Mouse (Mus musculus) heart, adult 2 months (tissue): Measurements from ENCODE around the gene Fundc2.

ENCODE experiments used
- CTCF ChIP-seq: fragments of 200-600 bp; IDR thresholded peaks from 2 replicates; pipeline ENCODE4 v1.8.1; 2022; ENCODE audit warnings: antibody characterized with exemption, mild to moderate bottlenecking, moderate library complexity
- EP300 ChIP-seq: fragments of 200-500 bp; IDR thresholded peaks from 2 replicates; pipeline ENCODE4 v1.6.1; 2011; ENCODE audit warnings: low read depth, low read length, control low read depth; ENCODE audit not compliant: insufficient read depth

DNA sequence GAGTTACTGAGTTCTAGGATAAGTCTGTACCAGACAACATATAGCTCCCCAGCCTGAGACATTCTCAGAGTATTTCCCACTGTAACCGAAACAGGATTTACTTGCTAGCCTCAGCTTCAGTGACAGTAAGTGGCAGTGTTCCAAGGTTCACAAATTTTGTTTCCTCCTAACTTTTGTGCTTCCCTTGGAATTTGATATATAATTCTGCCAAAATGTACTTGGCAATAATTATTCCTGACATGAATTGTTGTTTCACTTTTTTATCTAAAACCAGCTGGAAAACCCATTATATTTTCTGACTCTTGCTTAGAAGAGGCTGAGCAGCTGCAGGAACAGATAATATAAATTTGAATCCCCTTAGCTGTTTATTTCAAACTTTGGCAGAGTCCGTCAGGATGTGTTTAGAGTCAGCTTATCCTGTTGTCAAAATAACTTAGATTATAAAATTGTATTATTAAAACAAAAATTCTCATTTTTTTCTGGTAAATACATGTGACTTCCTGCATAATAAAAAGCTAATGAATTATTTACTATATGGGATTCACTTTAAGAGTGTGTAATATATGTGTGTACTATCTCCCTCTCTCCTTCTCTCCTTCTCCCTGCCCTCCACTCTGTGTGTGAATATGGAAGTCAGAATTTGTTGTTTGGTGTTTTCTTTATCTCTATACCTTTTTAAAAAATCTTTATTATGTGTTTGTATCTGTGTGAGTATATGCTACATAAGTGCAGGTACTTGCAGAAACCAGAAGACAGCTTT lies 9.4 kb upstream of the Fundc2 start:
- TF ChIP-seq EP300, result no peak
- no peak for TF ChIP-seq CTCF
